Mouse (Mus musculus) heart, embryonic 14.5 days (tissue): ENCODE measurements around the gene Xntrpc. TPM values are rescaled to one million over a fixed set of nuclear protein-coding genes. Genes with fewer than 3 reads are reported as not detected.
A peak's percentile ranks its signal among the peaks of the same experiment; 100 is the strongest.

Source experiments
- ATAC-seq: fragments of 200-750 bp; cut with Nextera tagmentation; 2 replicates; pipeline ENCODE4 v1.8.0; 2017; ENCODE audit warnings: low read depth, moderate TSS enrichment; ENCODE audit not compliant: insufficient number of reproducible peaks, insufficient read depth, low FRiP score
- H3K27ac ChIP-seq, 2 experiments: fragments of 200-500 bp in 1 of 2; fragments of 300-500 bp in 1 of 2; sonication (generic) in 1 of 2; replicated peaks in 1 of 2; 2 replicates each; pipeline ENCODE4 v1.5.1; 2012 to 2014; ENCODE audit warnings: low read depth in 2 of 2, low read length in 2 of 2, control low read depth in 1 of 2, mild to moderate bottlenecking in 1 of 2, mixed read lengths in 1 of 2; ENCODE audit not compliant: control insufficient read depth in 1 of 2, insufficient read depth in 1 of 2
- H3K27me3 ChIP-seq: fragments of 300-500 bp; sonication (generic); 2 replicates; pipeline ENCODE4 v1.6.1; 2014; ENCODE audit warnings: mild to moderate bottlenecking, low read length, control low read depth; ENCODE audit not compliant: control insufficient read depth, insufficient read depth
- H3K36me3 ChIP-seq: fragments of 300-500 bp; sonication (generic); 2 replicates; pipeline ENCODE4 v1.6.1; 2014; ENCODE audit warnings: mild to moderate bottlenecking, control low read depth, low read length, mixed read lengths; ENCODE audit not compliant: control insufficient read depth, insufficient read depth
- H3K4me1 ChIP-seq, 2 experiments: fragments of 200-500 bp in 1 of 2; fragments of 300-500 bp in 1 of 2; sonication (generic) in 1 of 2; 2 replicates each; pipeline ENCODE4 v1.6.1; 2012 to 2014; ENCODE audit warnings: low read length in 2 of 2, control low read depth in 1 of 2, mixed read lengths in 1 of 2; ENCODE audit not compliant: control insufficient read depth in 2 of 2, insufficient read depth in 2 of 2
- H3K4me2 ChIP-seq: fragments of 300-500 bp; sonication (generic); 2 replicates; pipeline ENCODE4 v1.6.1; 2014; ENCODE audit warnings: mild to moderate bottlenecking, low read length
- H3K4me3 ChIP-seq, 2 experiments: fragments of 200-500 bp in 1 of 2; fragments of 300-500 bp in 1 of 2; sonication (generic) in 1 of 2; 2 replicates each; pipeline ENCODE4 v1.5.1; 2012 to 2014; ENCODE audit warnings: low read length in 2 of 2, mild to moderate bottlenecking in 2 of 2, control low read depth in 1 of 2, low read depth in 1 of 2, moderate library complexity in 1 of 2; ENCODE audit not compliant: control insufficient read depth in 1 of 2, insufficient read depth in 1 of 2
- H3K9ac ChIP-seq: fragments of 300-500 bp; sonication (generic); 2 replicates; pipeline ENCODE4 v1.6.1; 2014; ENCODE audit warnings: mild to moderate bottlenecking, low read length
- H3K9me3 ChIP-seq: fragments of 300-500 bp; sonication (generic); 2 replicates; pipeline ENCODE4 v1.6.1; 2016; ENCODE audit warnings: low read length, control low read depth; ENCODE audit not compliant: control insufficient read depth
- WGBS: fragments of 180-500 bp; shearing (Covaris S2); extraction: QIAGEN DNeasy Blood & Tissue Kit; methylation state at CpG from one replicate; pipeline ENCODE4 v1.1.7; 2014; 5-methylcytosine and 5-hydroxymethylcytosine counted together
- polyA plus RNA-seq: library from polyadenylated mRNA; unstranded; fragments of >200 nt; fragmentation: Nextera tagmentation; extraction: Ambion mirVana; gene quantifications from 2 replicates; pipeline ENCODE4 v1.2.1, GENCODE M21; 2014

Gene Xntrpc
- polyA plus RNA-seq, 1 experiment from 2014 or later, result 1.1 TPM

DNA sequence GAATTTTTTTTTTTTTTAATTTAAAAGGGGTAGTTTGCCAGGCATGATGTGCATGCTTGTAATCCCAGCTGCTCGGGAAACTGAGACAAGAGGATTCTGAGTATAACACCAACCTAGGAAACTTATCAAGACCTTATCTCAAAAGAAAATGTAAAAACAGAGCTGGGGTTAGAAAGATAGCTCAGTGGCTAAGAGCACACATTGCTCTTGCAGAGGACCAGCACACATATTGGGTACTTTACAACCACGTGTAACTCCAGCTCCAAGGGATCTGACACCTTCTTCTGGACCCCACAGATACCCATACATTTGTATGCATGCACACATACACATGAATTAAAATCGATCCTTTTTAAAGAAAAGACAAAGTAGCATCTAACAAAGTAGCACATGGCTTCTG lies 4.2 kb upstream of the Xntrpc start:
- H3K9me3 ChIP-seq, result no peaks in the 10 kb centered on the region
- no peak overlapping the region for H3K4me3 ChIP-seq
- no peak for ATAC-seq
- H3K27me3 ChIP-seq, result no peaks in the 10 kb centered on the region
- no peak overlapping the region for H3K4me2 ChIP-seq
- peaks cover 21% of the 10 kb centered on the region for H3K36me3 ChIP-seq
- peaks cover 1 to 13% of the 10 kb centered on the region in 2 experiments for H3K4me1 ChIP-seq
- WGBS, result 59% methylated on average over 3 of the region's 3 CpGs
- no peak overlapping the region for H3K9ac ChIP-seq
- no peak overlapping the region for H3K27ac ChIP-seq

DNA sequence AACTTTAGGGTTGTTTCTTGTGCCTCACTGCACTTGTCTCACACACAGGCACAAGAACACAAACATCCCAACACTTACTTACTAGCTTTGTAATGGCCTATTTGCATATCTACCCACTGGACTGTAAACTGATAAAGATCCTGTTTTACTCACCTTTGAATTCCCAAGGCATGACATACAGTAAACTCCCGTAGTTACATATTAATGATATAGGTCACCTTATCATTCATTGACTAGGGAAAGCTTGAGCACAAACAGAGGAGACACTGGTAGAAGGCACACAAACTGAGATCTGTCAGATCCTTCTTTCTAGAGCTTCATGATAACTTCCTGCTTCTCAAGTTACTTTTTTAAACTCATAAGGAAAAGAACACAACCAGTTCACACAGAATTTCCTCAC lies 3.3 kb upstream of the Xntrpc start:
- WGBS, result 69% methylated on average over 1 of the region's 1 CpGs
- no peak for ATAC-seq
- H3K4me3 ChIP-seq, result no peak overlapping the region
- no peak overlapping the region for H3K27ac ChIP-seq
- H3K9me3 ChIP-seq, result no peaks in the 10 kb centered on the region
- H3K36me3 ChIP-seq, result peaks cover 18% of the 10 kb centered on the region
- H3K27me3 ChIP-seq, result no peaks in the 10 kb centered on the region
- peaks cover 5 to 16% of the 10 kb centered on the region in 2 experiments for H3K4me1 ChIP-seq
- H3K4me2 ChIP-seq, result no peak overlapping the region
- no peak overlapping the region for H3K9ac ChIP-seq

DNA sequence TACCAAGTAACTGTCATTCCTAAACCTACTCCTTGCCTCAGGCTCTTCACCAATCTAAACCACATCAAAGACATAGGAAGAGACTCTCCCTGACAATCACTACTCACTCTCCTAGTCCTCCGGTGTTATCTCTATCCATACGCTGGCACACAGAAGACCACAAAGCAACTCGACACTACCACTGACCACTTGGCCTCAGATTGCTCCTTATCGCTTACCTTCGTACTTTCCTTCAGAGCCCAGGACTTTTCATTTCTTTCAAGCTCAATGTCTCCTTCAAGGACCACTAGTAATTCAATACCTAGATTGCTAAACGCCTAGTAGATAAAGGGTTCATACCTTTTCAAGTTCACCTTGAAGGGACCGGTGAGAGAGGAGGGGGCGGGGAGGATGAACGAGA lies 1.6 kb upstream of the Xntrpc start:
- no peak overlapping the region for H3K9ac ChIP-seq
- no peaks in the 10 kb centered on the region for H3K27me3 ChIP-seq
- H3K4me3 ChIP-seq, result peak overlapping the region in 1 of 2 experiments; percentile 74; a peak in 3 of 4 replicates
- H3K4me2 ChIP-seq, result peak overlapping the region; percentile 78
- ATAC-seq, result no peak
- no peaks in the 10 kb centered on the region for H3K9me3 ChIP-seq
- 40% methylated on average over 9 of the region's 9 CpGs for WGBS
- H3K4me1 ChIP-seq, result peaks cover 5 to 16% of the 10 kb centered on the region in 2 experiments; a peak in 3 of 4 replicates
- no peak overlapping the region for H3K27ac ChIP-seq
- H3K36me3 ChIP-seq, result peaks cover 16% of the 10 kb centered on the region

DNA sequence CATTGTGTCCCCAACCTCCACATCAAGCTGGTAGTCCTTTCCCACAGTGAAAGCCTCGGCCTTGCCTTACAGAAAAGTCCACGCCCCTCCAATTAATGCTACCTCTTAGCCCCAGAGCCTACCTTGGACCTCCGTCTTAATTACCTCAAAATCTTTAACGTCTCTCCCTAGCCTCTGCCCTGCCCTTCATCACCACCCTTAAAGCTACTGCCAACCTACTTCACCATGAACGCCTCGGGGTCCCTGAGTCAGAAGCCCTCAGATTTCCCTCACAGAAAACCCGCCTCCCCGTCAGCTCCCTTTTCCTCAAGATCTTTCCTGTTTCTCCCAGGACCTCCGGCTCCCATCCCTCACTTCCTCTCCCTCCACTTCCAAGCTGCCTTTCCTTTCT lies 863 bp upstream of the Xntrpc start:
- no peak for ATAC-seq
- H3K4me3 ChIP-seq, result peak overlapping the region; percentile 74 to 77
- H3K27me3 ChIP-seq, result no peaks in the 10 kb centered on the region
- WGBS, result under 1% methylated on average over 9 of the region's 9 CpGs
- H3K9ac ChIP-seq, result peak overlapping the region; percentile 80
- peak overlapping the region; percentile 78 for H3K4me2 ChIP-seq
- peak overlapping the region; percentile 24 to 73; a peak in 3 of 4 replicates for H3K27ac ChIP-seq
- H3K9me3 ChIP-seq, result no peaks in the 10 kb centered on the region
- H3K36me3 ChIP-seq, result peaks cover 10% of the 10 kb centered on the region
- H3K4me1 ChIP-seq, result peaks cover 5 to 16% of the 10 kb centered on the region in 2 experiments; a peak in 3 of 4 replicates

DNA sequence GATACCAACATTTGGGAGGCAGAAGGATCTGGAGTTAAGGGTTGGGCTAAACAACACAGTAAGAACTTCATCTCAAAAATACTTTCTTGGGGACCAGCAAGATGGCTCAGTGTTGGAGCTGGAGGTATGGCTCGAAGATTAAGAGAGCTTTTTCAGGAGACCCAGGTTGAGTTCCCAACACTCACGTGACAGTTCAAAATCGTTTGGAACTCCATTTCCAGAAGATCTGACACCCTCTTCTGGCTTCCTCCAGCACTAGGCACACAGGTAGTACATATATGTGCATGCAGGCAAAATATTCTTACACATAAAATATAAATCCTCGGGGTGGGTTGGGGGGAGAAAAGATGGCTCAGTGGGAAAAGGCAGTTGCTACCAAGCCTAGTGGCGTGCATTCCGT lies 850 bp downstream of the Xntrpc start:
- no peak for ATAC-seq
- peak overlapping the region; percentile 78 for H3K4me2 ChIP-seq

DNA sequence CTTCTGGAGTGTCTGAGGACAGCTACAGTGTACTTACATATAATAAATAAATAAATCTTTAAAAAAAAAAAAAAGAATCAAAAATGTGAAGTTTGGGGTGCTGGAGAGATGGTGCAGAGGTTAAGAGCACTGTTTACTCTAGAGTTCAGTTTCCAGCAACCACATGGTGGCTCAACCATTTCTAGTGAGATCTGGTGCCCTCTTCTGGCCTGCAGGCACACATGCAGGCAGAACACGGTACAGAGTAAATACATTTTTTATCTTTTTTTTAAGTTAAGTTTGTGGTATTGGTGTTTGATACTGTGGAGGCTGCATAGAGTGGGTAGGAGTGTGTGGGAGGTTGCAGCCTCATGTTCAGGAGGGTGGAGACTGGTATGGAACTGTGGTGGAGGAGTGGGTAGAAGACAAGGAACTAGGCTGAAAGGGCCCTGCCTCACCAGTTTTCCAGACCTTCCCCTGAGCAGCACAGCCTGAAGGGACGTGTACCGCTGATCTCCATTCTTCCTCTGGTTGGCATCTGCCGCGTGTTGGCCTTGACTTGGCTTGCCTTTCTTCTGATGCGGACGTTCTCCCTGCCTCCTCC lies 11.3 kb downstream of the Xntrpc start:
- Histone ChIP-seq H3K27me3 (no peaks in the 10 kb centered on the region), H3K4me3 (no peak overlapping the region), H3K36me3 (peaks cover 95% of the 10 kb centered on the region), H3K4me1 (no peaks in the 10 kb centered on the region), H3K9me3 (no peaks in the 10 kb centered on the region), H3K4me2 (no peak overlapping the region), H3K27ac (no peak overlapping the region), H3K9ac (no peak overlapping the region)
- 82% methylated on average over 7 of the region's 7 CpGs for WGBS
- ATAC-seq, result no peak

More for the DNA sequence above, 850 bp downstream of the Xntrpc start:
- Histone ChIP-seq H3K9me3 (no peaks in the 10 kb centered on the region), H3K4me3 (peak overlapping the region; percentile 15 to 74), H3K36me3 (peaks cover 12% of the 10 kb centered on the region), H3K4me1 (peaks cover 5 to 16% of the 10 kb centered on the region in 2 experiments; a peak in 3 of 4 replicates), H3K9ac (peak overlapping the region; percentile 80), H3K27me3 (no peaks in the 10 kb centered on the region), H3K27ac (no peak overlapping the region)
- 68% methylated on average over 6 of the region's 6 CpGs for WGBS

DNA sequence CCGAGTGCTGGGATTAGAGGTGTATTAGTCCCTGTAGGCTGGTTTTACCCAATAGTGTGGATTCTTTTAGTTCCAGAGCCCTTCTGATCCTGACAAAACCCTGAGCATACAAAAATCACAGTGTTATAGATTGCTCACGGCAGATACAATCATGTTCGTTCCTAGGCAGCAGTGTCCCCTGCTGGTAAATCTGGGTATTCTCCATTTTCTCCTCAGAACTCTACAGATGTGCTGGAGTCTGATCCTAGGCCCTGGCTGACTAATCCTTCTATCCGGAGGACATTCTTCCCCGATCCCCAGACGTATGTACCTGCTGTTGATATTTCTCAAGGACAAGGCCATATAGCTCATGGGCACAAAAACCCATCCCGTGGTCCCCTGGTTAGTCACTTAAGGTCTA lies 13.0 kb downstream of the Xntrpc start:
- H3K4me3 ChIP-seq, result no peak overlapping the region
- peaks cover 94% of the 10 kb centered on the region for H3K36me3 ChIP-seq
- WGBS, result 74% methylated on average over 7 of the region's 7 CpGs
- H3K9me3 ChIP-seq, result no peaks in the 10 kb centered on the region
- H3K4me1 ChIP-seq, result no peaks in the 10 kb centered on the region
- no peak overlapping the region for H3K4me2 ChIP-seq
- H3K27me3 ChIP-seq, result no peaks in the 10 kb centered on the region
- ATAC-seq, result no peak
- no peak overlapping the region for H3K9ac ChIP-seq
- H3K27ac ChIP-seq, result no peak overlapping the region

DNA sequence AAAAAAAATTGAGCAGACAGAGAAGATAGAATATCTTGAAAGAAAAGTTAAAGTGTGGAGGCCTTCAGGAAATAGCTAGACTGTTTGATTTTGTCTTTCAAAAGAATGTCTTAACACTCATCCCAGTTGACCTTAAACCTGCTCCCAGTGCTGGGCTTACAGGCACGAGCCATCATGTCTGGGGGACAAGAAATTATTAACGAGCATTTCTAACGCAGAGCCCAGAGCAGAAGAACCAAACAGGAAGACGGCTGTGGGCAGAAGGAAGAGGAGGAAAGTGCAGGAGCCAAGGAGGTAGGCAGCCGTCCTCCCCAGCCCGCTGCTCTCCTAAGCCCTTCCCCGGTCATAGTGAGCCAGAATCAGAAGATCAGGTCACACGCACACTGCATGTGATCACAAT lies 14.8 kb downstream of the Xntrpc start:
- WGBS, result 93% methylated on average over 8 of the region's 8 CpGs

More for the DNA sequence above, 14.8 kb downstream of the Xntrpc start:
- H3K4me1 ChIP-seq, result no peaks in the 10 kb centered on the region
- ATAC-seq, result no peak
- peaks cover 95% of the 10 kb centered on the region for H3K36me3 ChIP-seq
- no peak overlapping the region for H3K4me2 ChIP-seq
- H3K27ac ChIP-seq, result no peak overlapping the region
- no peak overlapping the region for H3K9ac ChIP-seq
- no peaks in the 10 kb centered on the region for H3K27me3 ChIP-seq
- no peaks in the 10 kb centered on the region for H3K9me3 ChIP-seq
- no peak overlapping the region for H3K4me3 ChIP-seq
